Mouse (Mus musculus) CH12.LX (cell line): ENCODE measurements around the gene Elf5.

Experiments used
- CHD1 ChIP-seq: IDR thresholded peaks from 2 replicates; pipeline ENCODE4 v1.6.1; 2012; ENCODE audit warnings: low read depth, low read length, improper control_type of control experiment, inconsistent platforms
- CHD2 ChIP-seq: IDR thresholded peaks from 2 replicates; pipeline ENCODE4 v1.6.1; 2011; ENCODE audit warnings: low read length, improper control_type of control experiment
- CTCF ChIP-seq, 2 experiments: IDR thresholded peaks in 1 of 2; conservative IDR thresholded peaks in 1 of 2; 2 replicates each; pipeline ENCODE4 v1.5.1; 2011 to 2012; ENCODE audit warnings: low read depth in 2 of 2, low read length in 2 of 2, improper control_type of control experiment in 1 of 2, inconsistent platforms in 1 of 2, mild to moderate bottlenecking in 1 of 2, moderate library complexity in 1 of 2
- E2F4 ChIP-seq: IDR thresholded peaks from 2 replicates; pipeline ENCODE4 v1.6.1; 2011; ENCODE audit warnings: low read depth, low read length, improper control_type of control experiment; ENCODE audit not compliant: insufficient replicate concordance
- EP300 ChIP-seq: IDR thresholded peaks from 2 replicates; pipeline ENCODE4 v1.6.1; 2011; ENCODE audit warnings: low read length, improper control_type of control experiment
- HCFC1 ChIP-seq: IDR thresholded peaks from 2 replicates; pipeline ENCODE4 v1.6.1; 2012; ENCODE audit warnings: low read depth, mild to moderate bottlenecking, inconsistent platforms, low read length, improper control_type of control experiment
- MAFK ChIP-seq: IDR thresholded peaks from 2 replicates; pipeline ENCODE4 v1.6.1; 2011; ENCODE audit warnings: low read length, improper control_type of control experiment; ENCODE audit not compliant: insufficient replicate concordance
- MYC ChIP-seq: IDR thresholded peaks from 2 replicates; pipeline ENCODE4 v1.6.1; 2011; ENCODE audit warnings: low read depth, mild to moderate bottlenecking, improper control_type of control experiment, low read length
- SIN3A ChIP-seq: IDR thresholded peaks from 2 replicates; pipeline ENCODE4 v1.6.1; 2012; ENCODE audit warnings: low read length, improper control_type of control experiment, inconsistent platforms
- SMC3 ChIP-seq: IDR thresholded peaks from 2 replicates; pipeline ENCODE4 v1.6.1; 2011; ENCODE audit warnings: low read depth, low read length, improper control_type of control experiment
- ZNF384 ChIP-seq: IDR thresholded peaks from 2 replicates; pipeline ENCODE4 v1.6.1; 2012; ENCODE audit warnings: low read depth, low read length, improper control_type of control experiment, inconsistent platforms

GRCm38 (mm10) chr2:103462746-103463145, 51.3 kb downstream of the Elf5 start:
- TF ChIP-seq E2F4 (no peak), CHD1 (no peak), SMC3 (no peak), EP300 (no peak), MYC (no peak), CHD2 (no peak), HCFC1 (no peak), SIN3A (no peak), ZNF384 (no peak), CTCF (conservative IDR thresholded peaks at IDR 0.05 in 1 of 2, IDR thresholded peaks at IDR 0.05 in 1 of 2; ENCODE audit: low read depth in 2 of 2, low read length in 2 of 2) (no peak), MAFK (no peak)
